Mouse (Mus musculus): ENCODE measurements around the gene Slc46a2. TPM values are rescaled to one million over a fixed set of nuclear protein-coding genes. Genes with fewer than 3 reads are reported as not detected.

Gene Slc46a2
- not detected in 2 replicates for polyA plus RNA-seq (2012)

- no peak for TF ChIP-seq GATA1 (IDR thresholded peaks at IDR 0.05; ENCODE audit: low read length)
Observed at GRCm38 (mm10) chr4:59914608-59915403, at the start of gene Slc46a2. Gene Slc46a2 (minus strand): TSS chr4:59915056.

- no peak for TF ChIP-seq GATA1 (IDR thresholded peaks at IDR 0.05; ENCODE audit: low read length)
Observed at GRCm38 (mm10) chr4:59963405-59964344, 48.8 kb upstream of the Slc46a2 start, which contains the start of gene Mup6. Gene Mup6 (plus strand): TSS chr4:59964294.

DNA sequence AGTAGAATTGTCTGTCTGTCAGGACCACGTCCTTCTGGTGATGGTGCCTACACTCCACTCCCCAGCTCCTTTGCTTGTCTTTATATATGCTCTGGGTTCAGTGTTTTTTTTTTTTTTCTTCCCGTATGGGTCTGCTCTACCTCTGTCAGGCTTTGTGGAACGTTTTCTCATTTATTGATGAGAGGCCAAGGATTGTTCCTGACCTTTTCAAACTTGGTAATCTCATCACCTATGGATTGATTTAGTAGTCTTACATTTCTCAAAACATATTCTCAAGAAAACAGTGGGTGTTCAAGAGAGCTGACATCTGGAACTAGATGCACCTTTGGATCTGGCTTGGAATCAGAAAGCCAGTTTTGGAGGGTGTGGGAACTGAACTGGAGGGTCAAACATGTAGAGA is 45.8 kb upstream of the Slc46a2 start, which contains the start of gene Mup4:
Mup4 (minus strand) TSS at position 101 of the 400 bp plus-strand sequence.
- TF ChIP-seq GATA1 (IDR thresholded peaks at IDR 0.05; ENCODE audit: low read length): no peak

- TF ChIP-seq GATA1 (IDR thresholded peaks at IDR 0.05; ENCODE audit: low read length): no peak
Observed at GRCm38 (mm10) chr4:59937543-59937942, 22.7 kb upstream of the Slc46a2 start.

DNA sequence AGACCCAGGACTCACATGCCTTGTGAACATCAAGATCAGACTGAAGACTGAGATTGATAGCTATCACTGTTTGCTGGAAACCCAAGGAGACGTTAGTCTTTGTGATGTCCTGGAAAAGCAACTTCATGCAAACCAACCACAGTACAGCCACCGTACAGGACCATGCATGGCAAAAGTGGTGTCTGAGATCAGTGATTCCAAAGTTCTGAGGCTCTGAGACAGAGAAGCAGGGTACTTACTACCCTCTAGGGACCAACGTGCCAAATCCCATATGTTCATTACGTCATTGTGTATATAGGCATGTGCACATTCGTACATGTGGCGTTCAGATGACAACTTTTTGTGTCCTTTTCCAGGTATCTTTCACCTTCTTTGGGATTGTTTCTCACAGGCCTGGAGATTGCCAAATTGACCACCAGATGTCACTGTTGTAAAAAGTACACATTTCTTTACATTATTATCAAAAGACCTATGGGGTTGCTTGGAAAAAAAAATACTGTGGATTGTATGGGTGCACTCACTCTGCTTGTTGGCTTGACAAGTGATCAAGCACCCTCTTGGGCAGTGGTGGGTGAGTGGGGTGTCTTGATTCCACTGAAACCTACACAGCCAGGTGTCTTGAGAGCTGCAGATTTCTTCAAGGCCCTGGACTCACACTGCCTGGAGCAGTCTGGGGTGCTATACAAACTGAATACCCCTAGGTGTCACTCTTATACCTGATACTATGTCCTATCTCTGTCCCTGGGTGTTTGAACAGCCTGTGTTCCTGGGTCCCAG is 17.8 kb upstream of the Slc46a2 start:
- TF ChIP-seq GATA1 (IDR thresholded peaks at IDR 0.05; ENCODE audit: low read length): no peak

DNA sequence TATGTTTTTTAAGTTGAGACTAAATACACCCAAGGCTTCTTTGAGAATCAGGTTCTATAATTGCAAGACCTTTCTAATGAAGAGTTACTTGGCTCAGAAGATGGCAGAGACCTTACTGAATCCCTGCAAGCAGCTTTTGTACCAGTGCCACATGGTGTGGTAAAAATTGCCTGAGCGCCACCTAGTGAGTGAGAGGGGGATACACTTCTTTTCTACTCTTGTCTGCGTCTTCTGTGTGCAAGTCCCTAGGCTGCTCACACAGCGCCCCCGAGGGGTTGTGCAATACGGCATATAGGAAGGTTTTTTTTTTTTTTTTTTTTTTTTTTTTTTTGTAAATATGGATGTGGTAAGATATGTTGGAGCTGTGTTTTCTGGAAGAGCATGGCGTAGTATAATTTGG is 13.5 kb upstream of the Slc46a2 start:
- no peak for TF ChIP-seq GATA1 (IDR thresholded peaks at IDR 0.05; ENCODE audit: low read length)

DNA sequence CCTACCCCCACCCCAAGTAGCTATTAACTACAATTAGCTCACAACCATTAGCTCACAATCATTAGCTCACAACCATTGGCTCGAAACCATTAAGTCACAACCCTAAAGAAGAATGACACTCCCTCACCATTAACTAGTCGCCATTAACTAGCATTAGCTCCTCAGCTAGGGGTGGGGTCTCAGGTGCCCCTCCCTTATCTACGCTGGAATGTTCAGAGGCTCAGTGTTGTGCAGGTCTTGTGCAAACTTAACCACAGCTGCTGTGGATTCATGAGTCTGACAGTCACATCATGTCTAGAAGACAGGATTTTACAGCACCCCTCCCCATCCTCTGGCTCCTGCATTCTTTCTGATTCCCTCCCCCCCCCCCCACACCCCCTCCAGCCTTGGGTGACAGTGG is 12.8 kb upstream of the Slc46a2 start:
- no peak for TF ChIP-seq GATA1 (IDR thresholded peaks at IDR 0.05; ENCODE audit: low read length)

- TF ChIP-seq GATA1 (IDR thresholded peaks at IDR 0.05; ENCODE audit: low read length): no peak
Observed at GRCm38 (mm10) chr4:59925082-59925481, 10.2 kb upstream of the Slc46a2 start.

- TF ChIP-seq GATA1 (IDR thresholded peaks at IDR 0.05; ENCODE audit: low read length): no peak
Observed at GRCm38 (mm10) chr4:59917966-59918365, 3.1 kb upstream of the Slc46a2 start.

DNA sequence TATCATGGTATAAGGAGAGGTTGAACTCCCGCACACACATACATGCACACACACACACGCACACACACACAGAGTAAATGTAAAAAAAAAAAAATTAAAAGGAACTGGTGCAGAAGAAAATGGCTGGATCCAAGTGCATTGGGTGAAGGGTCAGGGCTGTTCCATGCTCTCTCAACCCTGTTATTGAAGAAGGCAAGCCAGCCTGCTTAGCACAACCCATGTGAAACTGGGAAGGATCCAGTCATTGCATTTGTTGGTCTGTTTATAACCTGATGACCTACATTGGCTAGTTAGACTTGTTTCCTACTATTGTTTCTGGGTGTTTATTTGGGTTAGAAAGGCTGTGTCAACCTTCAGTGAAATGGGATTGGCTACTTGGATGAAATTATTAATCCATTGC is 6.1 kb downstream of the Slc46a2 start:
- TF ChIP-seq GATA1 (IDR thresholded peaks at IDR 0.05; ENCODE audit: low read length): no peak

GRCm38 (mm10) chr4:59907657-59908230 is 7.1 kb downstream of the Slc46a2 start:
- TF ChIP-seq GATA1 (IDR thresholded peaks at IDR 0.05; ENCODE audit: low read length): no peak

DNA sequence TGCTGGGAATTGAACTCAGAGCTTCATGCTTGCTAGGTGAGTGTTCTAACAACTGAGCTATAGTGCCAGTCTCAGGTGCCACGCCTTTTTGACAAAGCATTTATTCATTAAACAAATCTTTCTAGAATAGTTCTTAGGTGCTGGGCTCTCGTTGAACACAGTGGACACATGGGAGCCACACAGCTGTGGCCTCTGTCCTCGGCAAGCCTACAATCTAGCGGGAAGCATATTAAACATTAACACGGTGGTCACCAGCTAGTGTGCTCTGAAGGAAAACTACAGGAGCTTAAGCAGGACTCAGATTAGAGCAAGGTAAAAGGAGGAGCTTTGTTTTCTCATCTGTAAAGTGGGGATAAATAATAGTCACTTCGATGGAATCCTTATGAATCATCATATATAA is 7.8 kb downstream of the Slc46a2 start:
- TF ChIP-seq GATA1 (IDR thresholded peaks at IDR 0.05; ENCODE audit: low read length): no peak

DNA sequence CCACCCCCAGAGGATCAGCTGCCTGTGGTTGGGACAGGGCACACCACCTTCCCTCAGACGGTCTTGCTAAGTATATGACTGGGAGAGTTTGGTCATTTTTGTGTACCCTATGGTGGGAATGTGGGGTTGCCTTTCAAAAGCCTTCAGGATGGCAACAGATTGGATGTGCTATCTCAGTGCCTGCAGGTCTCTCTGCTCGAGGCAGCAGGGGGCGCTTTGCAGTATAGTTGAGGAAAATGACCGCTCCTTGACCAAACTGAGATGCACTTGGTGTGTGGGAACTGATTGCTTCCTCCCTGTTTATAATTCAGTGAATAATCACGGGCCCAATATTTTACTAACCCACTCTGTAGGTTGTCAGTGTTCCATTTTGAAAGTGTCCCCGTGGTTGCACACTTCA is 12.3 kb downstream of the Slc46a2 start:
- TF ChIP-seq GATA1 (IDR thresholded peaks at IDR 0.05; ENCODE audit: low read length): no peak

DNA sequence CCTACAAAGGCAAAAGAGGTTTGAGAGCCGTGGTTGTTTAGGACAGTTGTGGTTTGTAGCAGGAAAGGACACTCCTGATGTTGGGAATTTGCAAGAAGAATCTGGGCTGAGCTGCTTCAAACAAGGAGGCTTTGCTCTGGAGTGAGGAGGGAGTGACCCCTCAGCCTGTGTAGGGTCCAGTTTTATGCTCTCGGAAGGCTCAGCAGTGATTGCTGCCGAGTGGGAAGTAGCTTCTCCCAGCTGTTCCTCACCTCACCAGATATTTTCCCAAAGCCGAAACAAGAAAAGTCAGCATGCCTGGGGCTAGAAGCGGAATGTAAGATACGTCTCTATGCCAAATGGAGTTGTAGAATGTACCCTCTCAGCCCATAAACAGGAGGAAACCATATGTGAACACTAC is 13.0 kb downstream of the Slc46a2 start:
- TF ChIP-seq GATA1 (IDR thresholded peaks at IDR 0.05; ENCODE audit: low read length): no peak

DNA sequence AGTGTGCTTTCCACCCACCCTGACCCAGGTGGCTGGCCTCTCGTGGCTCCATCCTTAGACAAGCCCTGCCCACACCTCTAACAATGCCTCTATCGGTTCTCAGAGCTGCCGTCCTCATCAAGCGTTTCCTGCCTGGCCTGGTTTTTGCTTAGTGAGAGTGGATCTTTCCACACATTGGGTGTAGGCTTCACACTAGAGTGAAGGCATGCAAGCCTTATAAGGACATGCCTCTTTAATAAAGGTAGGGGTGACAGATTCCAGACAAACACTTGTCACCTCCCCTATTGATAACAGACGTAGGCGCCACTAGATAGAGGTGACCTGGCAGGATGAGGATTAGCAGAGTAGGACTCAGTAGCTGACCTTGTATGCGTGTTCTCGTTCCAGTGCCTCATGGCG is 16.3 kb downstream of the Slc46a2 start:
- TF ChIP-seq GATA1 (IDR thresholded peaks at IDR 0.05; ENCODE audit: low read length): no peak

Measured in G1E-ER4 (cell line).